Mouse (Mus musculus) testis, adult 2 months (tissue): Measurements from ENCODE around the gene Hirip3.
"Not testable (repeated sequence)": the region's sequence is repeated elsewhere in the genome, so short reads cannot be mapped to it uniquely, and the experiment has no call there.

Experiments used
- CTCF ChIP-seq: fragments of 200-500 bp; IDR thresholded peaks from 2 replicates; pipeline ENCODE4 v1.5.1; 2012; ENCODE audit warnings: low read depth, mild to moderate bottlenecking, inconsistent platforms, low read length, moderate library complexity; ENCODE audit not compliant: control insufficient read depth, insufficient read depth, insufficient replicate concordance
- POLR2A ChIP-seq: fragments of 200-500 bp; IDR thresholded peaks from 2 replicates; pipeline ENCODE4 v1.6.1; 2012; ENCODE audit warnings: low read depth, mild to moderate bottlenecking, inconsistent platforms, low read length, moderate library complexity; ENCODE audit not compliant: control insufficient read depth

DNA sequence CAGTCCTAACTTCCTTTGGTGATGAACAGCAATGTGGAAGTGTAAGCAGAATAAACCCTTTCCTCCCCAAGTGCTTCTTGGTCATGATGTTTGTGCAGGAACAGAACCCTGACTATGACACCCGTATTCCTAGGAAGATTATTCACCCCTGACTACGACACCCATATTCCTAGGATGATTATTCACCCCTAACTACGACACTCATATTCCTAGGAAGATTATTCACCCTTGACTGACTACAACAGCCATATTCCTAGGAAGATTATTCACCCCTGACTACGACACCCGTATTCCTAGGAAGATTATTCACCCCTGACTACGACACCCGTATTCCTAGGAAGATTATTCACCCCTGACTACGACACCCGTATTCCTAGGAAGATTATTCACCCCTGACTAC is 38.0 kb downstream of the Hirip3 start:
- not testable (repeated sequence) for TF ChIP-seq CTCF, POLR2A
